Mouse (Mus musculus) fat pad, adult 2 months (tissue): Measurements from ENCODE around the gene Helz2.

Source experiments
- DNase-seq: peaks from one replicate; pipeline ENCODE4 v3.0.0-alpha.2; 2011; ENCODE audit warnings: low read depth, low spot score; ENCODE audit errors: extremely low read depth

Helz2 gene

GRCm38 (mm10) chr2:181238861-181239260, 3.0 kb downstream of the Helz2 start:
- DNase-seq = no peak

DNA sequence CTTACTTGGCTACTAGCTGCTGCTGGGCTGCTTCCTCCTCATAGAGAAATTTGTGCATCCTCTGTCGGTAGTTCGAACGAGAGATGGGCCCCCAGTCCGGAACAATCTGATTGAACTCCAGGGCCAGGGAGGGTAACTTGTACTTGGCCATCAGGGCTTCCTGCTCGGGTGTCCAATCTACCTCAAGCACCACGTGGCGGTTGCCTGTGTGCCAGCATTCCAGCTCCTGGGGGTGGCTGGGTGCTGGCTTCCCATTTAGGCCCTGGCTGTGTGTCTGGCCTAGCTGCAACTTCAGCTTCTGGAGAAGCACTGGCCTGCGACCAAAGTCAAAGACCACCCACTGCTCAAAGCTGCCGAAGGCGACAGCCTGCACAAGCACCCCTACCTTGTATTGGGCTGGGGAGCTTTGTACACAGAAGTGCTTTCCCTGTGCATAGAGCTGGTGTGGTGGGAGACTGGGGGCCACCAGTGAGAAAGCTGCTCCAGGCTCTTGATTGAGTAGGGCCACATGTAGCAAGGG, 3.7 kb downstream of the Helz2 start:
- DNase-seq = no peak

DNA sequence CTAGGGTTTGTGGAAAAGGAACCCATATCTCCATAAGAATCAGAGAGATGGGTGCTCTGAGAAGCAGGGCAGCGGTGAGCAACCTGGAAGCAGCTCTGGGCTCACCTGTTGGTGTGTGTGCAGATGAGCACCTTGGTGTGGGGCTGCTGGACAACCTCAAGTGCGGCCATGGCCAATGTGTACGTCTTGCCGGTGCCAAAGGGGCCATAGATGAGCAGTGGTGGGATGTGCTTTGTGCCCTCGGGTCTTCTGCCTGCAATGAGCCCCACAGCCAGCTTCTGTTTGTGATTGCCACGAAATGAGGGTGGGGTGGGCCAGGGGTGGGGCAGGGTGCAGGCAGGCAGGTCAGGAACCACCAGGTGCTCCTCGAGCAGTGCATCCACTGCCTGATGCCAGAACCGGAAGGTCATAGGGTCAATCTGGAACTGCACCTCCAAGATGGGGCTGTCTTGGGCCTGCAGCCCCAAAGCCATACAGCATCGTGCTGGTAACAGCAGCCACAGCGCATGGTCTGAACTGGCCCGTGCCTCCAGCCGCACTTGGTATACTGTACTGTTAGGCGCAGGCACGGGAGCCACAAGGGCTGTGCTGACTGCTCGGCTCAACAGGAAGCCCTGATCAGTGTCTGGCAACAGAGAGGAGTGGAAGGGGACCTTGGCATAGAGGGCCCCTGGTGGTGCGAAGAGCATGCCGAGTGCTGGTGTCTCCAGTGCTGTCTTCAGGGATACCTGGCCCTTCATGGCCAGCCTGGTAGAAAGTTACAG, 4.4 kb downstream of the Helz2 start:
- DNase-seq = no peak

- DNase-seq = no peak
These were observed 5.9 kb downstream of the Helz2 start for GRCm38 (mm10) chr2:181235681-181236566.

GRCm38 (mm10) chr2:181234680-181235079, 7.1 kb downstream of the Helz2 start:
- no peak for DNase-seq

GRCm38 (mm10) chr2:181233443-181233842, 8.4 kb downstream of the Helz2 start:
- DNase-seq = no peak

DNA sequence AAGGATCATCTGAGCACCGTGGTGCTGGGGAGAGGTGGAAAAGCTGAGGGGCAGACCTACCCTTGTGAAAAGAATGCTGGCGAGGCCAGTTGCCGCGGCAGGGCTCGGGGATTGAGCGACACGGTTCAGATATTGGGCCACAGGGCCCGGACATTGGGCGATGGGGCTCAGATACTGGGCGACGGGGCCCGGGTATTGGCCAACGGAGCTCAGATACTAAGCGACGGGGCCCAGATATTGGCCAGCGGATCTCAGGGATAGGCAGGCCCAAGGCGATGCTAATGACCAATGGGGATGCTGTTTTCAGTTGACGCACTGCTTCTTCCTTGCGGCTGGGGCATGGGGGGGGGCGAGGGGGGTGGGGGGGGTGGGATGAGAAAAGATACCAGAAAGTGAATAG, 10.7 kb downstream of the Helz2 start:
- DNase-seq = no peak

- DNase-seq = no peak
These were observed 13.5 kb downstream of the Helz2 start for GRCm38 (mm10) chr2:181228335-181228734.

DNA sequence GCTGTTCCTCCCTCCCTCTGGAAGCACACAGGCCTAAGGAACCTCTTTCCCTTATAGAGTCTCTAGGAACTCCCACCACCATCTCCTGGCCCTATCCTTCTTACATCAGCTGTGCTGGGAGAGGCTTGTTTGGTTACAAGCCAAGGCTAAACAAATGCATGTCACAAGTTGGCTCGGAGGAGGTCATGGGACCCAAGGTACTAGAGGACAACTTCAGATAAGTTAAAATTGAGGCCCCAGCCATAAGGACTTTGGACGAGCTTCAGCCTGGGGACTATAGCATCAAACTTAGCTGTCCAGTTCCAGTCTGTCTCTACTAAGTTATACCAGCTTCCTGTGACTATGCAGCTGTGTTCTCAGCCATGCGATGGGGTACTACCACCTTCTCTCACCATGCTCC, 14.7 kb downstream of the Helz2 start:
- no peak for DNase-seq

- DNase-seq = no peak
These were observed 16.8 kb downstream of the Helz2 start for GRCm38 (mm10) chr2:181224994-181225393.

DNA sequence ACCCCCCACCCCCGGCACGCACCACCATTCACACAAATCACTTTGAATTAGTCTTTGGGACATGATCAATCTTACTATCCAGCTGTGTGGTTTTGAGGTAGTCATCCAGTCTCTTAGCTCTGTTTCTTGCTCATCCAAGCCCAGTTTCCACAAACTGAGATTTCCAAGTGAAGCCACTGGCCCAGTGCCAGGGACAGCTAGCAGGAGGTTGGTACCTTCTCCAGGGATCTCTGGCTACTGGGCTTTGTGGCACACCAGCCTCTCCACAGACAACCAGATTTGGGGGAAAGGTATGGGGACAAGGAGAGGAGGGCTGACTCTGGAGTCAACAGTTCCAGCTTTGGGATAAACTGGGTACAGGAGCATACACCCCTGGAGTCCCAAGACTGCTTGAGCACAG, 21.5 kb downstream of the Helz2 start:
- no peak for DNase-seq

GRCm38 (mm10) chr2:181219538-181220216, 22.1 kb downstream of the Helz2 start, which contains the start of gene Fndc11:
Gene Fndc11 (plus strand): TSS chr2:181220013.
- no peak for DNase-seq

GRCm38 (mm10) chr2:181218881-181219485, 22.8 kb downstream of the Helz2 start:
- DNase-seq = no peak

GRCm38 (mm10) chr2:181216037-181216436, 25.8 kb downstream of the Helz2 start:
- no peak for DNase-seq

DNA sequence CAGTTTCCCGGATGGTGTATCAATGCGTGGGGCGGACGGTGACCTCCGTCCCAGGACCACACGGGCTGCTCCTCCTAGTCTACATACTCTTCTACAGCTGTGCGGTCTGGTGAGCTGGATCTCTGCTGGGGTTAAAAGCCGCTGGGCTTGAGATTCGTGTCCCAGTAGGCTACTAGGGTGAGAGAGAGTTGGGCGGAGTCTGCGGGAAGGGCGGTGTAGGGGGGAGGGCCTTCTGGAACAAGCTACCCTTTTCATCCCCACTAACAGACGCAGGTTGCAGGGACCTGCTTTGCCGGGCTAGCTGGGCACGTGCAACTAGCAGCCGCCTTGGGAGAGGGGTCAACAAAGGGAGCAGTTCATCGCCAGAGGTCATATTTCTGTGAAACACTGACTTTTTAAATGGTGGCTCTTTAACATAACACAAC, 28.8 kb downstream of the Helz2 start, which contains the start of gene Srms:
Gene Srms, minus strand, starts transcription at position 165 of the 425 bp plus-strand sequence.
- DNase-seq = no peak

DNA sequence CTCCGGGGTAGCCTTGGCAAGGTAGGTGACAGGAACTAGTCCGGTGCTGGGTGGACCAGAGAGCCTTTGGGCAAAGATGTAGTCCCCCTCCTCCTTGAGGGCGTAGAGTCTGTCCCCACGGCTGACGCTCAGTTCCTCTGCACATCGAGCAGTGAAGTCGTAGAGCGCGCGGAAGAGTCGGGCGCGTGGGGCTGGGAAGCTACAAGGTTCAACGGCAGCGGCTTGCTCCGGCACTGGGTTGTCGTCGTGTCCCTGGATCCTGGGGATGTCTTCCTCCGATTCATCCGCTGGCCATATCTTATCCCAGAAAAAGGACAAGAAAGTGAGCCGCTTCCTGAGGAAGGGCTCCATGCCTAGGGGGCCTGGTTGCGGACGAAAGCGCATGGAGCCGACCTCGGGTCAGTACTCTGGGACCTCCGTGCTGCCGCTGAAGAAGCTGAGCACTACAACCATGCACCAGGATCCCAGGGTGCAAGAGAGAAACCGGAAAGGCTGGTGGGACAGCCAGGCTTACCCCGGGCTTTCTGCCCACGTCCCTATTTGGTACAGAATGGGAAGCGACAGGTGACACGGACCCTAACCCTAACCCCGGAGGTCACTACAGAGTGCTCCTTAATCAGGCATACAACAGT, 29.3 kb downstream of the Helz2 start:
- DNase-seq = no peak

DNA sequence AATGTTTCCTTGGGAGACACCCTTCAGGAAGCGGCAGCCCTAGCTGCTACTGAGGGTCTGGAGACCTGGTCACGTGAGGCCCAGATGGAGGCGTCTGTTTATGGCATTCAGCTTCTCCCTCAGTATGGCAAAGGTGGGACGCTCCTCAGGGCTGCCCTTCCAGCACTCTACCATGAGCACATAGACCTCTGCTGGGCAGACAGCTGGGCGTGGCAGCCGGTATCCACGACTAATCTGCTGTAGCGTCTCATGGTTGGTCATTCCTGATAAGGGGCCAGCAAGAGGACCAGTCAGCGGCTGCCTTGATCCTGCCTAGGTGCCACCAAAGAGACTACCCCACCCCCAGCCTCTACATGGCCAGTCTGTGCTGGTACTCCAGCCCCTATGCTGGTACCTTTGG, 35.7 kb downstream of the Helz2 start:
- no peak for DNase-seq

DNA sequence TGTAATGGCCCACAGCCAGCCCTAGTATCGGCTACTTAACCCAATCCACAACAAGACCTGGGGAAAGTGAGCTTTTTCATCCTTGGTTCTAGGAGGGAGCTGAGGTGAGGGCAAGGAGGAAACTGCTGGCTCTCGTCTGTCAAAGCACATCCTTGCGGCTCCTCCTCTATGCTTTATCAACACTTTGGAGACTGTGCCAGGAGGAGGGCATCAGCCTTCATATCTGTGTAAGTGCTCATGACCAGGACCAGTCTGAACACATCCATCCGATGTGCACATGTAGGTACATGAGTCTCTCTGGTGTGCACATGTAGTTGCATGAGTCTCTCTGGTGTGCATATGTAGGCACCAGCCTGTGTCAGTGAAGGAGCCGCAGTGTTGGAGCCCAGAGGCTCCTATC, 36.1 kb downstream of the Helz2 start:
- DNase-seq = no peak

DNA sequence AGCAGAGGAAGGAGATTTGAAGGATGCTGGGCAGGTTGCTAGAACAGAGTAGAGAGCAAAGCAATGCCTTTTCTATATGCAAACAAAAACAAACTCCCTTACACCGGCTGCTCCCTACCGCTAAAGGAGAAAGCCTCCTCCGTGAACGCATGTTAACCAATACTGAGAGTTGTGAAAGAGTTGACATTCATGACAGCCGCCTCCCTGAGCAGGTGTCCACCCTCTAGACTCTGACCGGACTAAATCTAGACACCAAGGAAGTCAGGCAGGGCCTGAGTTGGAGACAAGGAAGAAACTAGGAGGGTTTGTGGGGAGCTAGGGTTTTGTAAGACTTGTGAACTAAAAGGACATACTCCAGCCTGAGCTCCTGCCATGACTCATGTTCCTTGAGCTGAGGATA, 38.9 kb downstream of the Helz2 start:
- DNase-seq = no peak

DNA sequence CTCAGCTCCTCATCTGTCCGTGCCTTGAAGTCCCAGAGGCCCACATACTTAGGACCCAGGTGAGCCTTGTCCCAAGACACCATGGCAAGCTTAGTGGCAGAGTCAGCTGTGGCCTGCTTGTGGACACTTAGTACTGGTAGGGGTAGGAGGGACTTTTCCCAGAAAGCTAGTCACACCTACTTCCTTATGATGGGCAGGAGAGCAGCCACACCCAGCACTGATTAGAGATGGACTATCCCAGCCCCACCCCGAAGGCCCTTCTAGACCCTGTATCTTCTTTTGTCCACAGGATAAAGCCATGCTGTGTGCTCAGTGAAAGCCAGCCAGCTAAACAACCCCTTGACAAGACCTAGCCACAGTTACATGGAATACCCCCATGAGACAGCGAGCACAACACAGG, 39.4 kb downstream of the Helz2 start, which contains the start of gene Ptk6:
Gene Ptk6, minus strand, starts transcription at position 368 of the 400 bp plus-strand sequence.
- no peak for DNase-seq
